Mouse (Mus musculus) heart, embryonic 12.5 days (tissue): ENCODE data around the gene Nsmce1. TPM values are rescaled to one million over a fixed set of nuclear protein-coding genes. Genes with fewer than 3 reads are reported as not detected.

ENCODE experiments used
- ATAC-seq: fragments of 200-750 bp; cut with Nextera tagmentation; 2 replicates; pipeline ENCODE4 v1.8.0; 2017; ENCODE audit warnings: moderate TSS enrichment, moderate library complexity; ENCODE audit not compliant: insufficient number of reproducible peaks, low FRiP score
- H3K27ac ChIP-seq: fragments of 300-500 bp; sonication (generic); 2 replicates; pipeline ENCODE4 v1.5.1; 2016; ENCODE audit warnings: mild to moderate bottlenecking, moderate library complexity; ENCODE audit not compliant: poor library complexity, severe bottlenecking
- H3K27me3 ChIP-seq: fragments of 300-500 bp; sonication (generic); replicated peaks from 2 replicates; pipeline ENCODE4 v1.6.1; 2016; ENCODE audit warnings: mild to moderate bottlenecking, moderate library complexity
- H3K36me3 ChIP-seq: fragments of 300-500 bp; sonication (generic); 2 replicates; pipeline ENCODE4 v1.6.1; 2016; ENCODE audit warnings: mild to moderate bottlenecking, moderate library complexity
- H3K4me1 ChIP-seq: fragments of 300-500 bp; sonication (generic); replicated peaks from 2 replicates; pipeline ENCODE4 v1.6.1; 2016; ENCODE audit warnings: mild to moderate bottlenecking
- H3K4me2 ChIP-seq: fragments of 300-500 bp; sonication (generic); 2 replicates; pipeline ENCODE4 v1.6.1; 2016; ENCODE audit warnings: mild to moderate bottlenecking, moderate library complexity
- H3K4me3 ChIP-seq: fragments of 300-500 bp; sonication (generic); 2 replicates; pipeline ENCODE4 v1.5.1; 2016; ENCODE audit warnings: mild to moderate bottlenecking
- H3K9ac ChIP-seq: fragments of 300-500 bp; sonication (generic); 2 replicates; pipeline ENCODE4 v1.6.1; 2016; ENCODE audit warnings: mild to moderate bottlenecking, moderate library complexity
- H3K9me3 ChIP-seq: fragments of 300-500 bp; sonication (generic); replicated peaks from 2 replicates; pipeline ENCODE4 v1.6.1; 2016; ENCODE audit warnings: mild to moderate bottlenecking, moderate library complexity
- WGBS: fragments of 180-500 bp; shearing (Covaris S2); methylation state at CpG from one replicate; pipeline ENCODE4 v1.1.7; 2016; 5-methylcytosine and 5-hydroxymethylcytosine counted together
- polyA plus RNA-seq: library from polyadenylated mRNA; unstranded; fragments of >200 nt; fragmentation: Nextera tagmentation; extraction: Ambion mirVana; gene quantifications from 2 replicates; pipeline ENCODE4 v1.2.1, GENCODE M21; 2016

The Nsmce1 gene
- polyA plus RNA-seq, 1 experiment from 2014 or later, result 98.8 TPM

DNA sequence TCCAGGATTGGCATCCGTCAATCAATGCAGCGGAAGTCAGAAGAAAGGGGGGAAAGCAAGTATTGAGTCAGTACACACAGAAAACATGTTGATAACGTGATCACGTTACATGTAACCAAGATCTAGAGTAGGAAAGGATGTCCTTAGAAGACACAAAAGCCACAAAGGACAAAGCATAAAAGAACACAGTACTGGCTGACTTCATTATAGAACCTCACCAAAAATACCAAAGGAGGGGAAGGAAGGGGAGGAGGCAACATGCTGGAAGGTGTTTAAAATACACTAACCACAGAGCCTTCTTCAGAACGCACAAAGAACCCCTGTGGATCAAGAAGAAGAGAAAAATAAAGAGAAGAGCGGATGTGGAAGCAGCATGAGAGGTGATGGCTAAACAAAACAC, 2.7 kb downstream of the Nsmce1 start:
- Histone ChIP-seq H3K4me1 (peaks cover 16% of the 10 kb centered on the region), H3K4me2 (no peak overlapping the region), H3K9ac (no peak overlapping the region), H3K4me3 (no peak overlapping the region), H3K36me3 (peaks cover 32% of the 10 kb centered on the region), H3K27ac (no peak overlapping the region), H3K27me3 (no peaks in the 10 kb centered on the region), H3K9me3 (no peaks in the 10 kb centered on the region)
- 87% methylated on average over 6 of the region's 6 CpGs for WGBS
- ATAC-seq, result no peak

DNA sequence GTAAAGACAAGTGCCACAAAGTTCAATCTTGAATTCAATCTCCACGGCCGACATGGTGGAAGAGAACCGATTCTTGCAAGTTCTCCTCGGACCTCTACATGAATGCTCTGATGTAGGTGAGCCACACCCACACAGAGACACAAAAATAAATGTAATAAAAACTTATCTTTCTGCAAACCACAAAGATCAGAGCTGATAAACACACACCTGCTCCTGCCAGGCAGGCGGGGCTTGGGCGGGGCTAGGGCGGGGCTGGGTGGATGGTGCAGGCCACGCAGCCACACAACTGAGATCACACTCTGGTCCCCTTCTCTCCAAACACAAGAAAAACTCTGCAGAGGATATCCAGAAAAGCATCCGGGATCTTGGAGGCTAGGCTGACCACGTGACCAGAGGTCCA, 4.3 kb downstream of the Nsmce1 start:
- no peak overlapping the region for H3K4me2 ChIP-seq
- H3K9me3 ChIP-seq, result no peaks in the 10 kb centered on the region
- WGBS, result 85% methylated on average over 10 of the region's 10 CpGs
- H3K27ac ChIP-seq, result no peak overlapping the region
- no peak for ATAC-seq
- H3K36me3 ChIP-seq, result peaks cover 44% of the 10 kb centered on the region
- no peak overlapping the region for H3K4me3 ChIP-seq
- no peaks in the 10 kb centered on the region for H3K27me3 ChIP-seq
- H3K4me1 ChIP-seq, result peaks cover 10% of the 10 kb centered on the region
- H3K9ac ChIP-seq, result no peak overlapping the region

DNA sequence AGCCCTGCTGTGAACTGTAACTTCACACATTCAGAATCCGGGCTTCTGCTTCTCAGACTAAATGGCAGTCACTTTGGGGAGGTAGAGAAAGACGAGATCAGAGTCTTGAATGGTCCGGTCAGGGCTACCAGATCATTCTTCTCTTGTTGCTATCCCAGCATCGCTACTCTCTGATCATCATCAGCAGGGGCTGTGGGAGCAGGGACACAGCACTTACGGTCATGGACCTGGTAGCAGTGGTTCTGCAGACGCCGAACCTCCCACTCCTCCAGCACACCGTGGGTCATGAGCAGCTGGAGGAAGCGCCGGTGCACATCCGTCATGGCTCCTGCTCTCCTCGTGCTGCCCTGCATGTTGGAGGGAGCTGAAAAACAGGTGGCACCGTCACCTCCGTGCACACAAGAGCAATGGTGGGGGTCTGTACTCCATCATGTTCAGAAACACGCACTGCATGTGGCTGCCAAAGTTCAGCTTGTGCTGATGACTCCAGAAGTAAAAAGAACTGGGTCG, 5.2 kb downstream of the Nsmce1 start:
- Histone ChIP-seq H3K27me3 (no peaks in the 10 kb centered on the region), H3K9ac (no peak overlapping the region), H3K36me3 (peaks cover 52% of the 10 kb centered on the region), H3K4me2 (no peak overlapping the region), H3K4me1 (peaks cover 6% of the 10 kb centered on the region), H3K27ac (no peak overlapping the region), H3K9me3 (no peaks in the 10 kb centered on the region), H3K4me3 (no peak overlapping the region)
- WGBS, result 90% methylated on average over 16 of the region's 16 CpGs
- no peak for ATAC-seq

DNA sequence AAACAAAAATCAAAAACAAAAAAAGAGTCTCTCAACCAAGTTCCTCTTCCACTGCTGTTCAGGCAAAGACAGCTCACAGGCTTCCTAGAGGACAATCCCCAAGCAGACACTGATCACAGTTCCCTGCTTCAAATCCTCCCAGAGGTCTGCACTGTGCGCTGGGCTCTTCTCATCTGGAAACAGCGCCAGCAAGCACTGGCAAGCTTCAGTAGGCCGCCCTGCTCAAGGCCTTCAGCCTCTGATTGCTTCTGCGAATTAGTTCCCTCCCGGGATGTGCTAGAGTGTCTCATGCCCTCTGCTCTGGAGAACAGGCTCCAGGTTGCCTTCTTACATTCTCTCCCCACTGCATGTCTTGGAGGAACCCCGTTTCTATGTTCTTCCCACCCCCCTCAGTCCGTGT, 6.6 kb downstream of the Nsmce1 start:
- Histone ChIP-seq H3K9me3 (no peaks in the 10 kb centered on the region), H3K36me3 (peaks cover 63% of the 10 kb centered on the region), H3K27me3 (no peaks in the 10 kb centered on the region), H3K4me2 (no peak overlapping the region), H3K9ac (no peak overlapping the region), H3K27ac (no peak overlapping the region), H3K4me1 (no peaks in the 10 kb centered on the region), H3K4me3 (no peak overlapping the region)
- 90% methylated on average over 7 of the region's 7 CpGs for WGBS
- ATAC-seq, result no peak

DNA sequence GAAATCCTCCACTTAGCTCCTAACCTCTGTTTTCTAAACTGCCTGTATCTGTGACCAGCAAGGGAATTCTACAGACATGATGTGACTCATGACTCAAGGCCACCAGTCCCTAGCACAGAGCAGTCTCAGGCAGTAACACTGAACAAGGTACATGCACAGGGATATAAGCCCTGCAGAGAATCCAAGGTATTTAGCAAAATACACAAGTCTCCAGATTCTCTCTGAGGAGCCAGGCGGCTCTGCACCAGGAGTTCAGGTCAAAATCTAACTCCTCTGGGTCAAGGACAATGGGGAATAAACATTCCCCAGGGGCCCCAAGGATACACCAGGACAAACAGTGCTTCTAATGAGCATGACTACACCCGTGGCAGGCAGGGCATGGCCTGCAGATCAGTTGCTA, 8.5 kb downstream of the Nsmce1 start:
- Histone ChIP-seq H3K4me3 (no peak overlapping the region), H3K9me3 (no peaks in the 10 kb centered on the region), H3K9ac (no peak overlapping the region), H3K27ac (no peak overlapping the region), H3K27me3 (no peaks in the 10 kb centered on the region), H3K4me2 (no peak overlapping the region), H3K4me1 (peaks cover 6% of the 10 kb centered on the region), H3K36me3 (peaks cover 66% of the 10 kb centered on the region)
- ATAC-seq, result no peak
- WGBS, result 80% methylated on average over 2 of the region's 2 CpGs

DNA sequence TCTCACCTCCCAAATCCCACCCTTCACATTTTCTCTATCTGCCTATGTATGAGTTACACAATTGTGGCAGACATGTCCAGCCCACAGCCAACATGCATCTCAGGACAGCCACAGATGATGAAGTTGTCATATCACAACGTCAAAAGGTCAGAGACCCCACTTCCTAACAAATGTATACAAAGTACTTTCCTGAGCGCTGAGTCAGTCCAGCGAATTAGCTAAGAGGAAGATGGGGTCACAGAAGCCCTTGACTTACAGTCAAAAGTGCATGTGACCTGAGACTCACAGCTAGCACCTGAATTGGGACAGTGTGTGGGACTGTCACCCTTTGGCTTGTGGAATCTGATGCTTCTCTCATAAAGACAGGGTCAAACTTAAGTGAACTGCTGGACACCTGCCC, 9.1 kb downstream of the Nsmce1 start:
- 84% methylated on average over 3 of the region's 3 CpGs for WGBS
- no peaks in the 10 kb centered on the region for H3K9me3 ChIP-seq
- H3K9ac ChIP-seq, result no peak overlapping the region
- H3K4me1 ChIP-seq, result peaks cover 11% of the 10 kb centered on the region
- no peak overlapping the region for H3K27ac ChIP-seq
- H3K27me3 ChIP-seq, result no peaks in the 10 kb centered on the region
- peaks cover 71% of the 10 kb centered on the region for H3K36me3 ChIP-seq
- ATAC-seq, result no peak
- no peak overlapping the region for H3K4me3 ChIP-seq
- H3K4me2 ChIP-seq, result no peak overlapping the region

DNA sequence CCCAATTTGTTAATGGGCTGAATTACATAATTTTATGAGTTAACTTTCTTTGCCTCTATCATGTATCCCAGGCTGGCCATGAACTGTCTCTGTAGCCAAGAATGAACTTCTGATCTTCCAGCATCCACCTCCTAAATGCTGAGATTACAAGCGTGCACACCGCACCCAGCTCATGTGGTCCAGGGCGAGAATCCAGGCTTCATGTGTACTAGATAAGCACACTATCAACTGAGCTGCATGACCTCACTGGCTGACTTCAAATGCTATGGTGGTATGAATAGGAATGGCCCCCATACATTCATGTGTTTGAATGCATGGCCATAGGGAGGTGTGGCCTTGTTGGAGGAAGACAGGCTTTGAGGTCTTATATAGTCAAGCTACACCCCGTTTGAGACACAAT, 10.9 kb downstream of the Nsmce1 start:
- WGBS, result 80% methylated on average over 4 of the region's 4 CpGs
- Histone ChIP-seq H3K9ac (no peak overlapping the region), H3K27me3 (no peaks in the 10 kb centered on the region), H3K9me3 (no peaks in the 10 kb centered on the region), H3K27ac (no peak overlapping the region), H3K4me3 (no peak overlapping the region), H3K4me1 (peaks cover 30% of the 10 kb centered on the region), H3K4me2 (no peak overlapping the region), H3K36me3 (peaks cover 57% of the 10 kb centered on the region)
- ATAC-seq, result no peak

DNA sequence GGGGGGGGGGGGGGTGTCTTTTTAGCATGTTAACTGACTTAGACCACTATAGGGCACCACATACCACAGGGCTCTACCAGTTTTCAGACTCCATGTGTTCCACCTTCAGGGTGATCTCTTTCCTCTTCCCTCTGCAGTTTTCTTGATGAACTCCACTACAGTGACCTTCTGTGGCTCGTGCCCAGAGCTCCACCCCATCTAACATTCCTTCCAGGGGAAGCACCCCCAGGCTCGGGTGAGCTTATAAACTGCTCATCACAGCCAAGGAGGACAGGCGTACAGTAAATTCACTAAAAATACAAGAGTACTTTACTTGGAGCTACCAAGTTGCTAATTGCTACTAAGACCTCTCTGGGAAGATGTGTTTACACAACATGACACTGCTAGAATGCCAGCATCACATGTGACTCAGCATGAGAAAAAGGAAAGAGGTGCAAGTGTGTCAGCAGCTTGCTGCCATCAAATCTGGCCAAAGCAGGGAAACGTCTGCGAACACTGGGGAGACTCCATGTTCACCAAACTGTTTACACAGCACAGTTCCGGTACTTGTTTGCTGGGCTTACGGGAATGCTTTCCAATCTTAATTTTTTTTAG, 12.9 kb downstream of the Nsmce1 start:
- Histone ChIP-seq H3K9me3 (no peaks in the 10 kb centered on the region), H3K4me2 (no peak overlapping the region), H3K27ac (no peak overlapping the region), H3K27me3 (no peaks in the 10 kb centered on the region), H3K4me3 (no peak overlapping the region), H3K4me1 (peaks cover 44% of the 10 kb centered on the region), H3K9ac (no peak overlapping the region), H3K36me3 (peaks cover 40% of the 10 kb centered on the region)
- ATAC-seq, result no peak
- WGBS, result 71% methylated on average over 7 of the region's 7 CpGs

DNA sequence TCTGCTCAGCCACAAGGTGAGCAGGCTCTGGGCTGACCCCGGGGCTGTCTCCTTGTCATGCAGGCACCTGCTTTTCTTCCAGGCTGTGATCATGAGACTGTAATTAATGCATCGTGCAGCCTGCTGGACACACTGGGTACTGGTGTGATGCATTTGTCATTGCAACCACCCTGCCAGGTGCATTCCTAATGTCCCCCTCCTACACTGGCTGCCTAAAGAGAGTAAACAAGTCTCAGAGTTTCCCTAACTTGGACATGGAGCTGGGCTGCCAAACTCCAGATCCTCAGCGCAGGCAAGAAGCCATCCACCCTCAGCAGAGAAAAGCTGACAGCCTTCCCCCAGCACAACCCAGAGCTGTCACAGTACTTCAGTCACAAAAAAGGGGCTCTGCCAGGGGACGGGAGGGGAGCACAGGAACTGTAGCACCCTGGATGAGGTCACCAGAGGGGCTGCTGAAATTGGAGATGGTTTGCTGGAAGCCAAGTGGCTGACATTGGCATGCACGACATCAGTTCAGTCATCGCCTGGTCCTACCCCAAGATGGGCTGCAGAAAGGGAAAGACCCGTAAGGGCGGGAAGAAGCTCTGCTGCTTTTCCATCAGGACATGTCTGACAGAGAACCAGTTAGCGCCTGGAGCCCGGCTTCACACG, 15.7 kb downstream of the Nsmce1 start:
- peaks cover 63% of the 10 kb centered on the region for H3K4me1 ChIP-seq
- 0 out of 2 replicates have a peak, but pooled peaks have one; percentile 12 for ATAC-seq
- peak overlapping the region; percentile 42; the same call in 1 of the 2 replicates for H3K9ac ChIP-seq

DNA sequence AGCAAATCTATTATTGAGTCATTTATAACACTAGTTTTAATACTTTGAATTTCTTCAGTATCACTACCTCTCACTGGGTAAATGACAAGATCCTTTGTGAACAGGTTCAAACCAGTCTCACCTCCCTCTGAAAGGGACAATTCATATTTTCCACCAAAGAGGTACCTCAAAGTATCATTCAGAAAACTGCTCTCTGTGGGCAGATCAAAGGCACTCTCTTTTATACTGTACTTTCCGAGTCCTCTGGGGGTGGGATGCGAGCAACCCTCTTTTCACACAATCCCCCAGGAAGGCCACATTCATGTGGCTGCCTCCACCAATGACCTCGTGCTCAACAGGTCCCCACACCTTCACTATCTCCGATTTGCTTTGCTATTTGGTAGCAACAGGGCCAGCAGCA, 16.9 kb downstream of the Nsmce1 start:
- H3K9ac ChIP-seq, result peak overlapping the region; percentile 42; the same call in 1 of the 2 replicates
- H3K27ac ChIP-seq, result peak overlapping the region; percentile 82; the same call in 1 of the 2 replicates
- peaks cover 63% of the 10 kb centered on the region for H3K4me1 ChIP-seq
- H3K4me2 ChIP-seq, result no peak overlapping the region
- peaks cover 26% of the 10 kb centered on the region for H3K36me3 ChIP-seq
- H3K4me3 ChIP-seq, result no peak overlapping the region
- ATAC-seq, result no peak
- H3K27me3 ChIP-seq, result no peaks in the 10 kb centered on the region
- H3K9me3 ChIP-seq, result no peaks in the 10 kb centered on the region
- WGBS, result 62% methylated on average over 4 of the region's 4 CpGs

More for the DNA sequence above, 15.7 kb downstream of the Nsmce1 start:
- Histone ChIP-seq H3K27me3 (no peaks in the 10 kb centered on the region), H3K4me3 (no peak overlapping the region), H3K9me3 (no peaks in the 10 kb centered on the region), H3K4me2 (peak overlapping the region; percentile 24), H3K36me3 (peaks cover 28% of the 10 kb centered on the region), H3K27ac (peak overlapping the region; percentile 82)
- 33% methylated on average over 11 of the region's 11 CpGs for WGBS

DNA sequence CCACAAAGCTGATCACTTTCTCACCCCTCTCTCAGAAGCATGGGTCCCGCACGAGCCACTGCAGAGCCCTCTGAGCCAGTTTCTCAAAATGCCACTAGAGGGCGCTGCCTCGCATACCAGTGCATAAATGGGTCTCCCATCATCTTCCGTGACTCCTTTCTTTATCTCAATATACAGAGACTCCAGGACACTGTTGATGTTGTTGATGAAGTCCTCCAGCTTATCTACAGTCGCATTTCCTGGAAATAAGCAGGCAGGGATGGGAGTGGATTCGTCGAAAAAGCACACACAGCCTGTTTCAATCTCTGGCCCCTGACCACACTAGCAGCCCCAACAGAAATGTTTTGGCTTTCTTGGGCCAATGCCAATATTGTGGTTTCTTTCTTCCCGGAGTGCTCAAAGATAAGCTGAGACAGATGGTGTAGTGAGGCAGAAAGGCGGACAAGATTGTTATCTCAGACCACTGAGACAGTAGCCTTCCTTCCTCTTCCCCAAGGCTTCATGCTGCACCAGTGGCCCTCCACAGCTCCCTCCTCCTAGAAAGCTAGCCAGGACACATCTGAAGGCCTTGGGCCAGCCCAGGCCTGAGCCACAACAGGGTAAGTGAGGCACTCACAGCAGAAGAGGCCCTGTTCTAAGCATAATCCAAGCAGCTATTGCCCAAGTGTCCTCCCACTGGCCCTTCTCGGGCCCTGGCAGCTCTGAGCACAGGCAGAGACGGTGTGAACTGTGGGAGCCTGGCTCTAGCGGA, 19.2 kb downstream of the Nsmce1 start:
- 19% methylated on average over 13 of the region's 13 CpGs for WGBS

More for the DNA sequence above, 19.2 kb downstream of the Nsmce1 start:
- Histone ChIP-seq H3K4me1 (peaks cover 50% of the 10 kb centered on the region), H3K36me3 (peaks cover 42% of the 10 kb centered on the region), H3K9ac (peak overlapping the region; percentile 29; the same call in 1 of the 2 replicates), H3K9me3 (no peaks in the 10 kb centered on the region), H3K27ac (peak overlapping the region; percentile 37), H3K27me3 (no peaks in the 10 kb centered on the region), H3K4me2 (peak overlapping the region; percentile 41), H3K4me3 (no peak overlapping the region)
- ATAC-seq, result peak; percentile 77
